Mouse (Mus musculus) bone marrow, adult 2 months (tissue): Measurements from ENCODE around the gene Kyat1.

Experiments used
- CTCF ChIP-seq: fragments of 200-500 bp; IDR thresholded peaks from 2 replicates; pipeline ENCODE4 v1.5.1; 2011; ENCODE audit warnings: low read length, control low read depth; ENCODE audit not compliant: control insufficient read depth, insufficient read depth
- POLR2A ChIP-seq: fragments of 200-500 bp; IDR thresholded peaks from 2 replicates; pipeline ENCODE4 v1.6.1; 2011; ENCODE audit warnings: low read depth, mild to moderate bottlenecking, control low read depth, low read length, borderline replicate concordance; ENCODE audit not compliant: control insufficient read depth

DNA sequence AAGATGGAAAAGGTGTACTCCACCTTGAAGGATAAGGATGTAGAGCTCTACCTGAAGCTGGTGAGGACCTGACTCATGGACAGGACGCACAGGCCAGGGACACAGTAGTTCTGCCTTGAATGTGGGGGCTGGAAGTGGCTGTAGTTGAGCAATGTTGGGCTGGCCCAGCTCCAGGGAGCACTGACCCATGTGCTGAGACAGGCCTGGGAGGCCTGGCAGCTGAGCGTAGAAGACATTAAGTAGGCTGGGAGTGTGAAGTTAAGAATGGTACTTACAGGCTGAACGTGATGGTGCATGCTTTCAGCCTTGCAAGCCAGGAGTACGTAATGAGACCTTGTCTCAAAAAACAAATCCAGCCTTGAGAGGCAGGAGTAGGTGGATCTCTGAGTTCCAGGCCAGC lies 58.2 kb downstream of the Kyat1 start:
- no peak for TF ChIP-seq POLR2A
- no peak for TF ChIP-seq CTCF
